Mouse (Mus musculus): ENCODE measurements at regions not wholly inside any gene's neighbourhood (a gene's known extent, or its start where the extent isn't known, plus 50 kb on each side); places are given as distances from the start of the nearest gene placed in this dataset.

DNA sequence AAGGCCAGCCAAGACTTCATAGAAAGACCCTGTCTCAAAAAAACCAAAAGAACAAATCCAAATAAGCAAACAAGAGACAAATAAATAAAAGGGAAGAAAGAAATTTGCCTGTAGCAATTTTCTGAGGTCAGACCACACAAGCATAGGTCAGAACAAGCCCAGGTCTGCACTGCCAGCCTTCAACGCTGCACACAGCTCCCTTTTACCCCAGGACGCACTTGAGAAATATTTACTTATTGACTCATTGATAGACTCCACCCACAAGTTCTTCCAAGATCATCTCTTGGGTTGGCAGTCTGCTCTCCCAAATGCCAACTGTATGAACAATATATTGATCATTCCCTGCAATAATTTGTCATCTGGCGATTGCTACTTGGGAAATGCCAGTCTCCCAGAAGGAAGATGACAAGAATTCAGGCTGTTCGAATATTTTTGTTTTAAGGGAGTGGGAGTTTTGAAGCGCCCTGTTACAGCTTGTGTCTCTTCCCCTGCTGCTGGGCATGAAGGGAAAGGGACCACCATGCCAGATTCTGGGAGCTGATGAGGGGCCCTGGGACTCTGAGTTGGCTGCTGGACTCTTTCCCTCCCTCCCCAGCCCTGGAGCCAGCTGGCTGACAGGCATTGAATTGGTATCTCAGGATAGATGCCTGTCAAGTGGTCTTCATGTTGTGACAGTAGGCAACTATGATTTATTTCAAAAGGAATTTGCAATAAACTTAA is 102.9 kb upstream of the Tle3 start:
- Histone ChIP-seq H3K9me3 (ENCODE audit: control insufficient read depth, low read length) (peaks cover 2% of the 10 kb centered on the region; the same call in 1 of the 2 replicates), H3K36me3 (ENCODE audit: control insufficient read depth, insufficient read depth, low read length) (no peaks in the 10 kb centered on the region), H3K4me1 (ENCODE audit: control insufficient read depth, insufficient read depth, low read depth, low read length) (no peaks in the 10 kb centered on the region), H3K27ac (ENCODE audit: low read depth, low read length) (no peak overlapping the region), H3K4me3 (ENCODE audit: low read length) (no peak overlapping the region), H3K4me2 (ENCODE audit: low read length) (no peak overlapping the region), H3K27me3 (replicated peaks; ENCODE audit: control insufficient read depth, insufficient read depth, low read length) (no peaks in the 10 kb centered on the region; the same call in 1 of the 2 replicates), H3K9ac (ENCODE audit: low read depth, low read length) (no peak overlapping the region)
- WGBS: 80% methylated on average over 5 of the region's 5 CpGs
- no peak for ATAC-seq

DNA sequence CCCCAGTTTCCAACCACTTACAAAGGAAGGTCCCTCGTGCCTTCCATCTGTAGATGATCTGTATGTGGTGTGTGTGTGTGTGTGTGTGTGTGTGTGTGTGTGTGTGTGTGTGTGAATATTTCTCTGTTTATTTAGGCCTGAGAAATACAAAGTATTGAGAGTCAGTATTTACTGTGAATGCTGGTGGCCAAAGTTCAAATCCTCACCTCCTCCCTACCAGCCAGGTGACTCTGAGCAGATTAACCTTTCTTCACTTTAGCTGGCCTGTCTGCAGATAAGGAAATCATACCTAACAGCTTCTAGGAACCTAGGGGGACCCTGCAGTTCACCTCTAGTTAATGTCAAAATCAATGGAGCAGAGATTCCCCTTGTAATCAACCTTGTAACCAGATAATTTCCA is 100.9 kb upstream of the Tle3 start:
- no peak overlapping the region for H3K4me3 ChIP-seq (ENCODE audit: low read length)
- H3K4me1 ChIP-seq (ENCODE audit: control insufficient read depth, insufficient read depth, low read depth, low read length): no peaks in the 10 kb centered on the region
- H3K36me3 ChIP-seq (ENCODE audit: control insufficient read depth, insufficient read depth, low read length): no peaks in the 10 kb centered on the region
- ATAC-seq: no peak
- no peak overlapping the region for H3K4me2 ChIP-seq (ENCODE audit: low read length)
- H3K9ac ChIP-seq (ENCODE audit: low read depth, low read length): no peak overlapping the region
- no peak overlapping the region for H3K27ac ChIP-seq (ENCODE audit: low read depth, low read length)
- H3K27me3 ChIP-seq (replicated peaks; ENCODE audit: control insufficient read depth, insufficient read depth, low read length): no peaks in the 10 kb centered on the region; the same call in 1 of the 2 replicates
- no peaks in the 10 kb centered on the region for H3K9me3 ChIP-seq (ENCODE audit: control insufficient read depth, low read length)
- WGBS: 82% methylated on average over 1 of the region's 1 CpGs

DNA sequence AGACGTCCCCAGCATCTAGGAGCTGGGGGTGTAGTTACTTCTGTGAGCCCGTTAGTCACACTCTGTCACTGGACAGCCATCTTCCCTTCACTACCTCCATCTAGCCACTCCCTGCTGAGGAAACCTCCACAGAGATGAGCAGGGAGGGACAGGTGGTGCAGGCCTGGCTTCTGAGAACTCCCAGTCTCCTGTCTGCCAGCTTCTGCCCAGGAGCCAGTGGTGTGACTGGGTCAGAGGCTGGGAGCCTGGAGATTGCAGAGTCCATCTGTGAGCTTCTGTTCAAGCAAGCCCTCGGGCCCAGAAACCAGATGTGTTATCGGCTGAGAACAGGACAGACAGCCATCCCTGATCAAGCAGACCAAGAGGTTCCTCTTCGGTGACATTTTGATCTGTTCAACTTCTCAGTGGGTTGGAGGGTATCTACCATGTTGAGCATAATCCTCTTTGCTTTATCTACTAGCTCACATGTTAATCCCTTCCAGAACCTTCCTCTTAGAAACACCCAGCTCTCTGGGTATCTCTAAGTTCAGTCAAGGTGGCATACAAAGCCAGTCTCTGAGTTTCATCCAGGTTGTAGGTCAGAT is 100.3 kb upstream of the Tle3 start:
- H3K9me3 ChIP-seq (ENCODE audit: control insufficient read depth, low read length): no peaks in the 10 kb centered on the region
- H3K36me3 ChIP-seq (ENCODE audit: control insufficient read depth, insufficient read depth, low read length): no peaks in the 10 kb centered on the region
- 75% methylated on average over 5 of the region's 5 CpGs for WGBS
- no peak overlapping the region for H3K4me3 ChIP-seq (ENCODE audit: low read length)
- H3K27ac ChIP-seq (ENCODE audit: low read depth, low read length): no peak overlapping the region
- no peak for ATAC-seq
- no peak overlapping the region for H3K4me2 ChIP-seq (ENCODE audit: low read length)
- H3K27me3 ChIP-seq (replicated peaks; ENCODE audit: control insufficient read depth, insufficient read depth, low read length): no peaks in the 10 kb centered on the region; the same call in 1 of the 2 replicates
- H3K9ac ChIP-seq (ENCODE audit: low read depth, low read length): no peak overlapping the region
- no peaks in the 10 kb centered on the region for H3K4me1 ChIP-seq (ENCODE audit: control insufficient read depth, insufficient read depth, low read depth, low read length)

DNA sequence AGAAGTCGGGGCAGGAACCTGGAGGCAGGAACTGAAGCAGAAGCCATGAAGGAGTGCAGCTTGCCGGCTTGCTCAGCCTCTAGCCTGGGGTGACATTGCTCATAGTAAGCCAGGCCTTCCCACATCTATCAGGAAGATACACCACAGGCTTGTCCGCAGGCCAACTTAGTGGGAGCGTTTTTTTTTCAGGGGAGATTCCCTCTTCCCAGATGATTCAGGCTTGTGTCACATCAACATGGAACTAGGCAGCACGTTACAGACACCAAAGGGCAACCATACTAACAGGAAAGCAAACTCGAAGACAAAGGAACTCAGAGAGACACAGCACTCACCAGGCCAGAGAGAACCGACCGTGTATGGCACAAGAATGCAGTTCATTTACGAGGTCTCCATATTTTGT is 98.1 kb upstream of the Tle3 start:
- Histone ChIP-seq H3K9ac (ENCODE audit: low read depth, low read length) (no peak overlapping the region), H3K4me2 (ENCODE audit: low read length) (no peak overlapping the region), H3K4me3 (ENCODE audit: low read length) (no peak overlapping the region), H3K9me3 (ENCODE audit: control insufficient read depth, low read length) (no peaks in the 10 kb centered on the region), H3K27ac (ENCODE audit: low read depth, low read length) (no peak overlapping the region), H3K36me3 (ENCODE audit: control insufficient read depth, insufficient read depth, low read length) (no peaks in the 10 kb centered on the region), H3K27me3 (replicated peaks; ENCODE audit: control insufficient read depth, insufficient read depth, low read length) (no peaks in the 10 kb centered on the region; the same call in 1 of the 2 replicates), H3K4me1 (ENCODE audit: control insufficient read depth, insufficient read depth, low read depth, low read length) (peaks cover 15% of the 10 kb centered on the region)
- 86% methylated on average over 9 of the region's 9 CpGs for WGBS
- ATAC-seq: no peak

DNA sequence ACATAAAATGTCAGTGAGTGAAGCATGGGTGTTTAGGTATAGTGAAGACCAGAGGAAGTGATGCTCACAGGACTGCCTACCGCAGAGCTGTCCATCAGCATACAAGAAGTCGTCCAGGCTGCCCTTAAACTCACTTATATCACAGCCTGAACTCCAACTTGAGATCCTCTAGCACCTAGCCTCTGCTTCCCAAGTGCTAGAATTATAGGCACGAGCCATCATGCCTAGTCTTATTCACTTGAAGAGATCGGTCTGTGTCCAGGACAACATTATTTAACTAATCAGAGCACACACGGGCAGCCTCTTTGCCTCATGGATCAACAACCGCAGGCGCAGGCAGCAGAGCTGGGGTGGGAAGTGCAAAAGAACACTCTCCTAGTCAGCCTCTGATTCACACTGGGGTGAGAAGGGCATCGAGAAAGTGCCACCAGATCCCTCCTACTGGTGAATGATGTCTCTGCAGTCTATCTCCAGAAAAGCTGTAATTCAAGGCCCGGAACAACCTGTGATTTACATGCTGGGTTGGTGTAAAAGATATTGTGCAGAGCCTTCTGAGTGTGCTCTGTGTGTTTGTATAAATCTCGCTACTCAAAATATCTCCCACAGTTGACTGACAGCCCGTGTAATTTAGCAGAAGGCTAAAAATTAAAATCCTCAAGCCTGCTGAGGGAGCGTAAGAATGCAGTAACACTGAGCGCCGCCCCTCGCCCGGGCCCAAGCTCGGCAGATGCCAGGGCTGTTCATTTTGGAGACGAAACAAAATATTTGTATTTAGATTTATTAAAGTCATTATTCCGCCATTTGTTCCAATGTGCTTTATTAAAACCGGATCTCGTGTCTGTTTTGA is 94.6 kb upstream of the Tle3 start:
- Histone ChIP-seq H3K9me3 (ENCODE audit: control insufficient read depth, low read length) (no peaks in the 10 kb centered on the region), H3K27me3 (replicated peaks; ENCODE audit: control insufficient read depth, insufficient read depth, low read length) (no peaks in the 10 kb centered on the region; the same call in 1 of the 2 replicates), H3K9ac (ENCODE audit: low read depth, low read length) (0 out of 2 replicates have a peak overlapping the region, but pooled peaks have one; percentile 10), H3K36me3 (ENCODE audit: control insufficient read depth, insufficient read depth, low read length) (no peaks in the 10 kb centered on the region), H3K4me1 (ENCODE audit: control insufficient read depth, insufficient read depth, low read depth, low read length) (peaks cover 23% of the 10 kb centered on the region), H3K27ac (ENCODE audit: low read depth, low read length) (no peak overlapping the region), H3K4me3 (ENCODE audit: low read length) (no peak overlapping the region), H3K4me2 (ENCODE audit: low read length) (peak overlapping the region; percentile 23)
- 9% methylated on average over 21 of the region's 21 CpGs for WGBS
- ATAC-seq: peak; percentile 78

DNA sequence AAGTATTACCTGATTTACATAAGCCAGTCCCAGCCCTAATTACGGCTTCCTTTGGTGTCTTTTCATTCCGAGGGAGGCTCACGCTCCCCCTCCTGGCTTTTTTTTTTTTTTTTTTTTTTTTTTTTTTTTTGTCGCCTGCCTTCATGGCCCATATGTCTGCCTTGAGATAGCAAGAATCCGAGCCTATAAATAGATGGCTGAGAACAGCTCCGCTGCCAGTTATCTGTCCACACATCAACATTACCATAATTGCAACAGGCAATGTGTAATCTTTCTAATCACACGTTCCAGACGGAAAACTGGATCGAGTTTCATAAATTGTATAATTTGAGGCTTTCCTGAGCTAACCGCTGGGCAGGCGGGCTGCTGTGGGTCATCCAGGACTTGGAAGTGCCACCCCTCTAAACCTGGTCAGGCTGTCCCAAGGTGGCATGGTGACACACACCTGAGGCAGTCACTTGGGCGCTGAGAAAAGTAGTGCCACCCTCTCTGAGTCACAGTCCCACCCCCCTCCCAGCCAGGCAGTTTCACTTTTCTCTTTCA is 93.9 kb upstream of the Tle3 start:
- WGBS: 11% methylated on average over 12 of the region's 12 CpGs
- no peaks in the 10 kb centered on the region for H3K9me3 ChIP-seq (ENCODE audit: control insufficient read depth, low read length)
- H3K4me1 ChIP-seq (ENCODE audit: control insufficient read depth, insufficient read depth, low read depth, low read length): peaks cover 23% of the 10 kb centered on the region
- peak overlapping the region; percentile 23 for H3K4me2 ChIP-seq (ENCODE audit: low read length)
- peak; percentile 34; the same call in 1 of the 2 replicates for ATAC-seq
- no peak overlapping the region for H3K9ac ChIP-seq (ENCODE audit: low read depth, low read length)
- no peak overlapping the region for H3K27ac ChIP-seq (ENCODE audit: low read depth, low read length)
- H3K36me3 ChIP-seq (ENCODE audit: control insufficient read depth, insufficient read depth, low read length): no peaks in the 10 kb centered on the region
- H3K4me3 ChIP-seq (ENCODE audit: low read length): no peak overlapping the region
- no peaks in the 10 kb centered on the region; the same call in 1 of the 2 replicates for H3K27me3 ChIP-seq (replicated peaks; ENCODE audit: control insufficient read depth, insufficient read depth, low read length)

DNA sequence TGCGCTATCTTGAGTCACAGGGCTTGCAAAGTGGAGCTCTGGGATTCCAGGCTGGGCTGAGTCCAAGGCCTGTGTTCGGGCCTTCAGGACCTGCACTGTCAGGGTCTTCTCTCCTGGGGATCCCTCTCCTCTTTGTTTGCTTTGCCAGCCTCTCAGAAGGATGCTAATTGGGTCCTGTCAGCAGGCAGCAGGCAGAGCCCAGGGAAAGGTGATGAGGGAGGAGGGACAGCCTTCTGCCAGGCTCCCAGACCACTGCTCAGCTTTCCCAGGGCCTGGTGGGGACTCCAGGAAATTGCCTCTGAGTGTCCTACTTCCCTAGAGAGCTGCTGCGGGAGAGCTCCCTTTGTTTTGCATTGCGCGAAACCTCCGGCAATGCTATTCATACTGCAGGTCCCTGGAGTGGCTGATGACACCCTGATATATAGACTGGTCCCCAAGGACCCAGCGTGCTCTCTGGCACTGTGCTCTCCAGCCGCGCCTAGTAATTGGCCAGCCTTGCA is 93.1 kb upstream of the Tle3 start:
- Histone ChIP-seq H3K27me3 (replicated peaks; ENCODE audit: control insufficient read depth, insufficient read depth, low read length) (no peaks in the 10 kb centered on the region; the same call in 1 of the 2 replicates), H3K27ac (ENCODE audit: low read depth, low read length) (no peak overlapping the region)

DNA sequence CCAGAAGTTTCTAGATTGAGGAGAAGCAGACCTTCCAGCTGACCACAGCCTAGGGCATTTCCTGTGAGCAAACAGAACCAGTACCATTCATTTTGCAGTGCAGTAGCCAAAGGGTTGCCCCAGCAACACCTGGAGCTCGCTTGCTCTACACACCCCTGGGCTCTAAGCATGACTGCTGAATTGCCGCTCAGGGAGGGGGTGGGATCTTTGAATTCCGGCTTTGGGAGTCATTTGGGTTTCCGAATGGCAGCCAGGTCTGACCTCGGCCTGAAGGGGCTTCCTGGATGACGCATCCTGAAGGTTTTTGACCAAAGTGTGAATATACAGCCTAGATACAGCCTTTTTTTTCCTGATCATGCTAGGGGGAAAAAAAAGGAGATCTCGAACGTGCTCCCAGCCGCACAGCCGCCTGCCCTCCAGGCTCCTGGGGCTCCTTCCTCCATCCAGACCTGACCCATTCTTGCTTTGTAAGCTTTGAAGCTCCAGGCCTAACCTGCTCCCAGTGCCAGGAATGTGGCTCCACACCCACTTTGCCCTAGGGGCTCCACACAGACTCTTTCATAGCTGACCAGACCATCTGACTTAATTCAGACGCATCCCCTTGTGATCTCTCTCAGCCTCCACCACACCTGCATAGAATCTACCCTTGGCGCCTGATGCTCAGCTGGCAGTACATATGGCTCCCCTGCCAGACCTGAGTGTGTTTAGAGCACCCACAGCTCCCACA is 91.1 kb upstream of the Tle3 start:
- H3K27ac ChIP-seq (ENCODE audit: low read depth, low read length): no peak overlapping the region
- ATAC-seq: no peak
- no peaks in the 10 kb centered on the region for H3K9me3 ChIP-seq (ENCODE audit: control insufficient read depth, low read length)
- 66% methylated on average over 12 of the region's 12 CpGs for WGBS
- H3K4me3 ChIP-seq (ENCODE audit: low read length): no peak overlapping the region
- H3K27me3 ChIP-seq (replicated peaks; ENCODE audit: control insufficient read depth, insufficient read depth, low read length): no peaks in the 10 kb centered on the region; the same call in 1 of the 2 replicates
- no peak overlapping the region for H3K4me2 ChIP-seq (ENCODE audit: low read length)
- H3K36me3 ChIP-seq (ENCODE audit: control insufficient read depth, insufficient read depth, low read length): no peaks in the 10 kb centered on the region
- H3K4me1 ChIP-seq (ENCODE audit: control insufficient read depth, insufficient read depth, low read depth, low read length): peaks cover 23% of the 10 kb centered on the region
- H3K9ac ChIP-seq (ENCODE audit: low read depth, low read length): no peak overlapping the region

More for the DNA sequence above, 93.1 kb upstream of the Tle3 start:
- peaks cover 23% of the 10 kb centered on the region for H3K4me1 ChIP-seq (ENCODE audit: control insufficient read depth, insufficient read depth, low read depth, low read length)
- no peaks in the 10 kb centered on the region for H3K9me3 ChIP-seq (ENCODE audit: control insufficient read depth, low read length)
- no peak for ATAC-seq
- no peaks in the 10 kb centered on the region for H3K36me3 ChIP-seq (ENCODE audit: control insufficient read depth, insufficient read depth, low read length)
- no peak overlapping the region for H3K9ac ChIP-seq (ENCODE audit: low read depth, low read length)
- no peak overlapping the region for H3K4me2 ChIP-seq (ENCODE audit: low read length)
- 23% methylated on average over 9 of the region's 9 CpGs for WGBS
- H3K4me3 ChIP-seq (ENCODE audit: low read length): no peak overlapping the region
